Mouse (Mus musculus): ENCODE measurements around the gene Cdk5r2. TPM values are rescaled to one million over a fixed set of nuclear protein-coding genes. Genes with fewer than 3 reads are reported as not detected.

Cdk5r2 gene
- polyA plus RNA-seq, 1 experiment from 2014 or later: 4.0 TPM

DNA sequence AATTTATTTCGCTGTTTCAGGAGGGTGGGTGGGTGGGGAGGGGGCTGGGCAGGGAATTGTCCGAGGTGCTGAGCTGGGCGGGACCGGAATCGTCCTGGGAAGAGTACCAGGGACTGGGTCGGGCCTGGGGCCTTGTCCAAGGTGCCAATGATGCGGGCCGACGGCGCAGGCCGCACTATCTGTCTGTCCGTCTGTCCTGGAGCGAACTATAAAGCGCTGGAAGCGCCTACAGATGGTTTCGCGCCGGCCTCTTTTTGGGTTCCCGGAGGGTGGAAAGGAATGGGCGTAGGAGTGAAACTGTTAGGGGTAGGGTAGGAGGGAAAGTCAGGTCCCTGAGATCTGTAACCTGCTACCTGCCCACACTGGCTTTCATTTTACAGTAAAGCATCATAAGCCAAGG is 2.5 kb downstream of the Cdk5r2 start:
- no peak overlapping the region for H3K9ac ChIP-seq (ENCODE audit: low read length)
- ATAC-seq (ENCODE audit: insufficient read depth, low FRiP score, low TSS enrichment): no peak
- peak overlapping the region; percentile 73 for H3K4me3 ChIP-seq (ENCODE audit: low read depth, low read length)
- H3K4me1 ChIP-seq (ENCODE audit: control insufficient read depth, insufficient read depth, low read length): peaks cover 20% of the 10 kb centered on the region
- no peaks in the 10 kb centered on the region for H3K36me3 ChIP-seq (ENCODE audit: control insufficient read depth, insufficient read depth, low read length)
- under 1% methylated on average over 20 of the region's 20 CpGs for WGBS
- no peak overlapping the region for H3K27ac ChIP-seq (ENCODE audit: low read depth, low read length)
- H3K9me3 ChIP-seq (ENCODE audit: control insufficient read depth, low read length): no peaks in the 10 kb centered on the region
- H3K27me3 ChIP-seq (ENCODE audit: control insufficient read depth, insufficient read depth, low read length): peaks cover 19% of the 10 kb centered on the region
- peak overlapping the region; percentile 87 for H3K4me2 ChIP-seq (ENCODE audit: low read depth)
- no peak for DNase-seq (ENCODE audit: low spot score)

DNA sequence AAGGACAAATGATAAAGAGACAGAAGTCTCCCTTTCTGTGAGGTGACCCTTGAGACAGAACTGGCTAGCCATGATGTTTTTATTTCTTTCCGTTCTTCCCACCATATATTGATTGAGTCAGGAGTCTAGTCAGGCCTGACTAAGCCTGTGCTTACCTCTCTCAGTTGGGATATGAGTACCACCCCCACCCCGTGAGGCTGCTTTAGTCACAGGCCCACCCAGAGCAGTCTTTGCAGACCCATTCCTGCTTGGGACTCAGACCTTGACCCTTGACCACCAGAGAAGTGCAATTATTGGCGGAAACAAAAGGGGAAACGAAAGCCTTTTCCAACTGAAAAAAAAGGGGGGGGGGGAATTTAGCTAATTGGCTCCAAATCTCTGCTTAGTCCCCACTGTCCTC is 2.9 kb downstream of the Cdk5r2 start:
- Histone ChIP-seq H3K4me1 (ENCODE audit: control insufficient read depth, insufficient read depth, low read length) (peaks cover 20% of the 10 kb centered on the region), H3K27me3 (ENCODE audit: control insufficient read depth, insufficient read depth, low read length) (peaks cover 19% of the 10 kb centered on the region), H3K9ac (ENCODE audit: low read length) (no peak overlapping the region), H3K36me3 (ENCODE audit: control insufficient read depth, insufficient read depth, low read length) (no peaks in the 10 kb centered on the region), H3K9me3 (ENCODE audit: control insufficient read depth, low read length) (no peaks in the 10 kb centered on the region), H3K4me2 (ENCODE audit: low read depth) (peak overlapping the region; percentile 87), H3K4me3 (ENCODE audit: low read depth, low read length) (peak overlapping the region; percentile 73), H3K27ac (ENCODE audit: low read depth, low read length) (no peak overlapping the region)
- DNase-seq (ENCODE audit: low spot score): no peak
- WGBS: 7% methylated on average over 4 of the region's 4 CpGs
- ATAC-seq (ENCODE audit: insufficient read depth, low FRiP score, low TSS enrichment): no peak

DNA sequence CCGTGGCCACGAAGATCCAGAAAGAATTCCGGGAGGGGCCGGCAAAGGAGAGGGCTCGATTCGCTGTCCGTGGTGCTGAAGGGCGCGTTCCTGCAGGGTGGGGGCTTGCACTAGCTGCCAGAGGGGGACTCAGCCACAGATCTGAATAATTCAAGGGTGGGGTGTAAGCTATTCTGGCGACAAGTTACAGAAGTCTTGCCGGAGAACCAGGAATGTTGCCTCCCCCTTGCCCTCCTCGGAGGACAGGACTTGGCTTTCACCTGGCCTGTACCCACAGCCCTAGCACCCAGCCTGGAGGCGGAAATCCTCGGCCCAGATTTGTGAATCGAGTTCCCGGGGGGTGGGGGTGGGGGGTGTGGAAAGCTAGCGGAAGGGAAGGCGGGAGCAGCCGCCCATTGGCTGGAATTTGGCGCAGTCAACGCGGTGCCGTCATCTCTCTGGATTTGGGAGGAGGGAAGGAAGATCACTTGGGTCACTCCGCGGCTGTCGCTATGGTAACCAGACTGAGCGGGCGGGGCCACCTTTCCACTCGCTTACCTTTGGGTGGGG is 3.5 kb downstream of the Cdk5r2 start:
- peak overlapping the region; percentile 73 for H3K4me3 ChIP-seq (ENCODE audit: low read depth, low read length)
- H3K27me3 ChIP-seq (ENCODE audit: control insufficient read depth, insufficient read depth, low read length): peaks cover 19% of the 10 kb centered on the region
- H3K9ac ChIP-seq (ENCODE audit: low read length): peak overlapping the region; percentile 41; the same call in 1 of the 2 replicates
- H3K27ac ChIP-seq (ENCODE audit: low read depth, low read length): no peak overlapping the region
- H3K36me3 ChIP-seq (ENCODE audit: control insufficient read depth, insufficient read depth, low read length): no peaks in the 10 kb centered on the region
- peak overlapping the region; percentile 87 for H3K4me2 ChIP-seq (ENCODE audit: low read depth)
- no peaks in the 10 kb centered on the region for H3K9me3 ChIP-seq (ENCODE audit: control insufficient read depth, low read length)
- peak; percentile 48 for ATAC-seq (ENCODE audit: insufficient read depth, low FRiP score, low TSS enrichment)
- peaks cover 20% of the 10 kb centered on the region for H3K4me1 ChIP-seq (ENCODE audit: control insufficient read depth, insufficient read depth, low read length)
- under 1% methylated on average over 29 of the region's 29 CpGs for WGBS
- peak; percentile 87 for DNase-seq (ENCODE audit: low spot score)

DNA sequence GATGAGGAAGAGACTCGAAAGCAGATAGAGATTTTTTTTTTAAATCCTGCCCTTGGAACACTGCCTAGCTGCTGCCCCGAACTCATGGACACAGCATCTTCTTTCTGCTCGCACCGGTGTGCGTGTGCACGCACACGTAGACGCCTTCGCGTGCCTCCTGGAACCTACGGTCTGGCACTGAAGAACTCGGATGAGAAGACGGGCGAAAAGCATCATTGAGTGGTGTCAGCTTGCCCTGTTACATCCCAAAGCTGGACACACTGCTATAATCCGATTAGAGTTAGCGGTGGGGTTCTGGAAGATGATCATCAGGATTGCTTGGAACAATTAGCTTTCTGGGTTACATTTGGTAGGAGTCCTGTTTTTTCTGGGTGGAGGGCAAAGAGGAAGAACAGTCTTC is 4.1 kb downstream of the Cdk5r2 start:
- Histone ChIP-seq H3K4me1 (ENCODE audit: control insufficient read depth, insufficient read depth, low read length) (peaks cover 20% of the 10 kb centered on the region), H3K9ac (ENCODE audit: low read length) (no peak overlapping the region), H3K9me3 (ENCODE audit: control insufficient read depth, low read length) (no peaks in the 10 kb centered on the region), H3K4me3 (ENCODE audit: low read depth, low read length) (peak overlapping the region; percentile 73), H3K27me3 (ENCODE audit: control insufficient read depth, insufficient read depth, low read length) (peaks cover 19% of the 10 kb centered on the region), H3K27ac (ENCODE audit: low read depth, low read length) (no peak overlapping the region), H3K4me2 (ENCODE audit: low read depth) (peak overlapping the region; percentile 87), H3K36me3 (ENCODE audit: control insufficient read depth, insufficient read depth, low read length) (no peaks in the 10 kb centered on the region)
- 10% methylated on average over 16 of the region's 16 CpGs for WGBS
- no peak for DNase-seq (ENCODE audit: low spot score)
- ATAC-seq (ENCODE audit: insufficient read depth, low FRiP score, low TSS enrichment): no peak

DNA sequence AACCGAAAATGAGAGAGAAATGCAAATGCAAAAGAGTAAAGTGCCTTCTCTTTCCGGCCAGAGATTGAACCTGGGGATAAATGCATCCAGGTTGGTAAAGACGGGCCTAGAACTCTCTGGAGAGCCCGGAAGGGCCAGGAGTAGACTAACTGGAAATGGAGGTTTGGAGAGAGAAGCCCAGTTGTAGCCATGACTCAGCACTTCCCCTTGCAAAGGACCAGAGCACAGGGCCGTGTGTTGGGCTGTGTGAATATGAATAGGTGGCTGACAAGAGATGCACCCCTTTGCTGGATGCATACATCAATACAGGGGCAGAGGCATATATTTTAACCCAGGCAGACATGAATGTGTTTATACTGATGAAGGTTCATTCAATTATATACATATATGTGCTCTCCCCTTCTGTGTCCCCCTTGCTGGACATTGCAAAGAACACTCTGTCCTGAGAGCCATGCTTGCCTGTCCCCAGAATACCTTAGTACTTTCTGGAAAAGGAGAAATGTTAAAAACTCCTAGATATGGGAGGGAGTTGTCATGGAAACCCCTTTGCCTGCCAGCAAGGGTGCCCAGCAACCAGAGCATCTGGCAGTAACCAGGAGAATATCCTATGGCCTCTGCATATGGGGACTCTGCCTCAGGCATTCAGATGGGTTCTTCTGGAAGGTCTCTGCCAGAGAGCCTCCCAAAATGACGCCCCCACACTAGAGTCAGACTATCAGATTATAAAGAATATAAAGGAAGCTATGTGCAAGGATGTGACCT is 4.7 kb downstream of the Cdk5r2 start:
- Histone ChIP-seq H3K4me1 (ENCODE audit: control insufficient read depth, insufficient read depth, low read length) (peaks cover 18% of the 10 kb centered on the region), H3K27me3 (ENCODE audit: control insufficient read depth, insufficient read depth, low read length) (peaks cover 19% of the 10 kb centered on the region), H3K36me3 (ENCODE audit: control insufficient read depth, insufficient read depth, low read length) (no peaks in the 10 kb centered on the region), H3K9ac (ENCODE audit: low read length) (no peak overlapping the region), H3K4me2 (ENCODE audit: low read depth) (peak overlapping the region; percentile 87; the same call in 1 of the 2 replicates), H3K9me3 (ENCODE audit: control insufficient read depth, low read length) (no peaks in the 10 kb centered on the region), H3K4me3 (ENCODE audit: low read depth, low read length) (no peak overlapping the region), H3K27ac (ENCODE audit: low read depth, low read length) (no peak overlapping the region)
- WGBS: 39% methylated on average over 6 of the region's 6 CpGs
- DNase-seq (ENCODE audit: low spot score) (no peak), ATAC-seq (ENCODE audit: insufficient read depth, low FRiP score, low TSS enrichment) (no peak)

DNA sequence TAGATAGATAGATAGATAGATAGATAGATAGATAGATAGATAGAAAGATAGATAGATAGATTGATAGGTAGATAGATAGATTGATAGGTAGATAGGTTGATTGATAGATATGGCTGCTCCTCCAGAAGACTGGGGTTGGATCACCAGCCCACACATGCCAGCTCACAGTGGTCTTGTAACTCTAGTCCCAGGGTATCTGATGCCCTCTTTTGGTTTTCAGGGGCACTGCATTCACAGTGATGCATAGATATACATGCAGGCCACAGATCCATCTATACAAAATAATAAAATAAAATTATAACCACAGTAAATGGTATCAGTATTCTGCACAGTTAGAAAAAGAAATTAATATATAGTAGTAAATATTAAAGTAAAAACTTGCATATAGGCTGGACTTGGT is 7.0 kb downstream of the Cdk5r2 start:
- Histone ChIP-seq H3K4me3 (ENCODE audit: low read depth, low read length) (no peak overlapping the region), H3K27me3 (ENCODE audit: control insufficient read depth, insufficient read depth, low read length) (peaks cover 6% of the 10 kb centered on the region), H3K9me3 (ENCODE audit: control insufficient read depth, low read length) (no peaks in the 10 kb centered on the region), H3K36me3 (ENCODE audit: control insufficient read depth, insufficient read depth, low read length) (no peaks in the 10 kb centered on the region), H3K27ac (ENCODE audit: low read depth, low read length) (no peak overlapping the region), H3K4me2 (ENCODE audit: low read depth) (no peak overlapping the region), H3K4me1 (ENCODE audit: control insufficient read depth, insufficient read depth, low read length) (peaks cover 6% of the 10 kb centered on the region; the same call in 1 of the 2 replicates), H3K9ac (ENCODE audit: low read length) (no peak overlapping the region)
- no peak for DNase-seq (ENCODE audit: low spot score)
- ATAC-seq (ENCODE audit: insufficient read depth, low FRiP score, low TSS enrichment): no peak

DNA sequence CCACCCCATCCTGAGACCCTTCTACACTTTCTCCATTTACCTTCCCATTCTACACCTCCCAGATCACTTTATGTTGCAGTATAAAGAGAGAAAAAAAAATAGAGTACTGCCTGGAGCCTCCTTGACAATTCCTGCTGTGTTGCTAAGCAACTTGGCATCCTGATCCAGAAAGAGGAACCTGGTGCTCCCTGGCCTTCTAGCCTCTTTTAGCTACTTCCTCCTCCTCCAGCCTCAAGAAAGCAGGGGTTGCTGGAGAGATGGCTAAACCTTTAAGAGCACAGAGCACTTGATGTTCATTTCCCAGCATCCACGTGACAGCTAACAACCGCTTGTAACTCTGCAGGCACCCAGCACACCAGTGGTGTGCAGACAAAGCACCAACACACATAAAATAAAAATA is 17.5 kb downstream of the Cdk5r2 start:
- H3K36me3 ChIP-seq (ENCODE audit: control insufficient read depth, insufficient read depth, low read length): no peaks in the 10 kb centered on the region
- WGBS: 71% methylated on average over 2 of the region's 2 CpGs
- no peak for ATAC-seq (ENCODE audit: insufficient read depth, low FRiP score, low TSS enrichment)

DNA sequence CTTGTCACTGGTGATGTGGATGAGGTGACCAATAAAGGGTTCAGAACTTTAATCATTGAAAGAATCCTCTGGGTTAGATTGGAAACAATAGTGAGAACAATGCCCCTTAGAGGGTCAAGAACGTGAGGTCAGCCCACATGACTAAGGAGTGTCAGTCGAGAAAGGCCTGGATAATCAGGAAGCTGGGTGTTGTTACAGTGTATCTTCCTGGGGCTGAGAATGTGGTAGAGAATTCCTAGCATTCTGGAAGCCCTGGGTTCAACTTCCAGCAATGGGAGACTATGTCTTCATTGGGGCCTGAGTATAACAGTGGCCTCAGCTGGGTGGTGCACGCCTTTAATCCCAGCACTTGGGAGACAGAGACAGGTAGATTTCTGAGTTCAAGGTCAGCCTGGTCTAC is 22.5 kb downstream of the Cdk5r2 start:
- Histone ChIP-seq H3K9ac (ENCODE audit: low read length) (no peak overlapping the region), H3K27me3 (ENCODE audit: control insufficient read depth, insufficient read depth, low read length) (peaks cover 26% of the 10 kb centered on the region), H3K4me1 (ENCODE audit: control insufficient read depth, insufficient read depth, low read length) (peaks cover 3% of the 10 kb centered on the region), H3K36me3 (ENCODE audit: control insufficient read depth, insufficient read depth, low read length) (no peaks in the 10 kb centered on the region), H3K4me3 (ENCODE audit: low read depth, low read length) (no peak overlapping the region), H3K9me3 (ENCODE audit: control insufficient read depth, low read length) (no peaks in the 10 kb centered on the region), H3K4me2 (ENCODE audit: low read depth) (no peak overlapping the region), H3K27ac (ENCODE audit: low read depth, low read length) (no peak overlapping the region)
- DNase-seq (ENCODE audit: low spot score) (no peak), ATAC-seq (ENCODE audit: insufficient read depth, low FRiP score, low TSS enrichment) (no peak)
- WGBS: 65% methylated on average over 3 of the region's 3 CpGs

More for the DNA sequence above, 17.5 kb downstream of the Cdk5r2 start:
- Histone ChIP-seq H3K27me3 (ENCODE audit: control insufficient read depth, insufficient read depth, low read length) (no peaks in the 10 kb centered on the region), H3K4me1 (ENCODE audit: control insufficient read depth, insufficient read depth, low read length) (no peaks in the 10 kb centered on the region), H3K9me3 (ENCODE audit: control insufficient read depth, low read length) (no peaks in the 10 kb centered on the region), H3K27ac (ENCODE audit: low read depth, low read length) (no peak overlapping the region), H3K9ac (ENCODE audit: low read length) (no peak overlapping the region), H3K4me3 (ENCODE audit: low read depth, low read length) (no peak overlapping the region), H3K4me2 (ENCODE audit: low read depth) (no peak overlapping the region)
- no peak for DNase-seq (ENCODE audit: low spot score)

DNA sequence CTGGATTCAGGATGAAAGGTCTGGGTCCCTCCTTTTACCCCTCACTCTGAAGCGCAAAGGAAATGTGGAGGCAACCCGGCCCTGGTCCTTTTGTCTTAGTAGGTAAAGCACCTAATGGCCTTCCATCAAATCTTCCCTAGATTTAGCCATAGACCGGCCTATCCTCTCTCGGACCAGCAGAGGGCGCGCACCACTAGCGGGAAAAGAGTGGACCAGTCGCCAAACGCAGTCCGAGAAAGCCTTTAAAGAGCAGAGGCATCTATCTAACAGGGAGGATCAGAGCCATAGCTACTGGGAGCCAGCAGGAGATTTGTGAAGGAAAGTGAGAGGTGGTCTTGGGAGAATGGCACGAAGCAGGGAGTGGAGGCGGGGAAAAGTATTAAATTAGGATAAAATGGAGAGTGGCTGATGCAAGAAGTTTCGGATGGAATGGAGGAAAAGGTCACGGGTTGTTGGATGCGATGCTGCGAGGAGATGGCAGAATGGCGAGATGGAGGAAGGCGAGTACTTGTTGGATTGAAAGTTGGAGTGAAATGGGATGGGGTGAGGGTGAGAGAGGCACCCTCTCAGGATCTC is 26.1 kb downstream of the Cdk5r2 start:
- H3K36me3 ChIP-seq (ENCODE audit: control insufficient read depth, insufficient read depth, low read length): no peaks in the 10 kb centered on the region
- peaks cover 63% of the 10 kb centered on the region for H3K27me3 ChIP-seq (ENCODE audit: control insufficient read depth, insufficient read depth, low read length)
- no peak overlapping the region for H3K4me3 ChIP-seq (ENCODE audit: low read depth, low read length)
- no peak overlapping the region for H3K4me2 ChIP-seq (ENCODE audit: low read depth)
- DNase-seq (ENCODE audit: low spot score) (peak; percentile 81), ATAC-seq (ENCODE audit: insufficient read depth, low FRiP score, low TSS enrichment) (no peak)
- H3K9me3 ChIP-seq (ENCODE audit: control insufficient read depth, low read length): no peaks in the 10 kb centered on the region
- WGBS: 1% methylated on average over 18 of the region's 18 CpGs
- no peak overlapping the region for H3K27ac ChIP-seq (ENCODE audit: low read depth, low read length)
- H3K4me1 ChIP-seq (ENCODE audit: control insufficient read depth, insufficient read depth, low read length): peaks cover 8% of the 10 kb centered on the region
- no peak overlapping the region for H3K9ac ChIP-seq (ENCODE audit: low read length)
